Mouse (Mus musculus): ENCODE measurements around the gene Usp21.
"Not testable (repeated sequence)": the region's sequence is repeated elsewhere in the genome, so short reads cannot be mapped to it uniquely, and the experiment has no call there.

Usp21 gene

GRCm38 (mm10) chr1:171287136-171288081 lies at the start of gene Usp21:
Gene Usp21, minus strand, starts transcription at chr1:171287991.
- peak; percentile 95 for DNase-seq

- no peak for DNase-seq
These were observed 42.4 kb upstream of the Usp21 start for GRCm38 (mm10) chr1:171330216-171330560.

- peak; percentile 89 for DNase-seq
These were observed 41.8 kb upstream of the Usp21 start for GRCm38 (mm10) chr1:171329433-171330215.

- DNase-seq = peak; percentile 90
These were observed 41.1 kb upstream of the Usp21 start, which contains the start of gene Dedd for GRCm38 (mm10) chr1:171328839-171329432. Gene Dedd, plus strand, starts transcription at chr1:171329145.

- DNase-seq = peak; percentile 17
These were observed 40.5 kb upstream of the Usp21 start for GRCm38 (mm10) chr1:171328244-171328643.

- DNase-seq = not testable (repeated sequence)
These were observed 38.8 kb upstream of the Usp21 start for GRCm38 (mm10) chr1:171326588-171326987.

GRCm38 (mm10) chr1:171325571-171325970 lies 37.8 kb upstream of the Usp21 start:
- DNase-seq = no peak

GRCm38 (mm10) chr1:171322012-171322411 lies 34.2 kb upstream of the Usp21 start:
- no peak for DNase-seq

GRCm38 (mm10) chr1:171321415-171321814 lies 33.6 kb upstream of the Usp21 start:
- peak; percentile 54 for DNase-seq

- no peak for DNase-seq
These were observed 32.4 kb upstream of the Usp21 start for GRCm38 (mm10) chr1:171320151-171320550.

GRCm38 (mm10) chr1:171319748-171320147 lies 32.0 kb upstream of the Usp21 start:
- no peak for DNase-seq

GRCm38 (mm10) chr1:171309321-171309720 lies 21.5 kb upstream of the Usp21 start:
- no peak for DNase-seq

GRCm38 (mm10) chr1:171306157-171306556 lies 18.4 kb upstream of the Usp21 start:
- DNase-seq = not testable (repeated sequence)

GRCm38 (mm10) chr1:171298226-171298625 lies 10.4 kb upstream of the Usp21 start:
- DNase-seq = no peak

GRCm38 (mm10) chr1:171295063-171295402 lies 7.2 kb upstream of the Usp21 start:
- DNase-seq = no peak

- peak; percentile 84 for DNase-seq
These were observed 6.7 kb upstream of the Usp21 start, which contains the start of gene Ufc1 for GRCm38 (mm10) chr1:171294298-171295062. Gene Ufc1, minus strand, starts transcription at chr1:171295024.

GRCm38 (mm10) chr1:171293906-171294297 lies 6.1 kb upstream of the Usp21 start:
- no peak for DNase-seq

- no peak for DNase-seq
These were observed 5.6 kb upstream of the Usp21 start for GRCm38 (mm10) chr1:171293351-171293750.

GRCm38 (mm10) chr1:171288328-171288727 lies 537 bp upstream of the Usp21 start:
- DNase-seq = no peak

GRCm38 (mm10) chr1:171286517-171286916 lies 1.3 kb downstream of the Usp21 start:
- DNase-seq = no peak

- DNase-seq = no peak
These were observed 2.5 kb downstream of the Usp21 start for GRCm38 (mm10) chr1:171285096-171285892.

GRCm38 (mm10) chr1:171284491-171284890 lies 3.3 kb downstream of the Usp21 start:
- no peak for DNase-seq

All from thymus, postnatal 4 days (tissue).